Mouse (Mus musculus) cerebellum, adult 2 months (tissue): ENCODE results near the gene Fkbp5.

Experiments used
- CTCF ChIP-seq: fragments of 200-500 bp; IDR thresholded peaks from 2 replicates; pipeline ENCODE4 v1.5.1; 2011; ENCODE audit warnings: low read depth, mild to moderate bottlenecking, control low read depth, low read length, moderate library complexity, borderline replicate concordance; ENCODE audit not compliant: insufficient read depth
- POLR2A ChIP-seq: fragments of 200-500 bp; IDR thresholded peaks from 2 replicates; pipeline ENCODE4 v1.6.1; 2011; ENCODE audit warnings: low read length, control low read depth, borderline replicate concordance; ENCODE audit not compliant: insufficient read depth

GRCm38 (mm10) chr17:28500465-28500864, 16.9 kb downstream of the Fkbp5 start:
- no peak for TF ChIP-seq CTCF
- TF ChIP-seq POLR2A, result no peak
